Mouse (Mus musculus) MEL (cell line): ENCODE measurements around the gene Slc35e3.

ENCODE experiments used
- CTCF ChIP-seq, 3 experiments: IDR thresholded peaks in 2 of 3; conservative IDR thresholded peaks in 1 of 3; 2 replicates each; pipeline ENCODE4 v1.5.1; 2011 to 2012; ENCODE audit warnings: low read length in 3 of 3, low read depth in 2 of 3, mild to moderate bottlenecking in 2 of 3, improper control_type of control experiment in 1 of 3, inconsistent platforms in 1 of 3, mixed read lengths in 1 of 3, moderate library complexity in 1 of 3; ENCODE audit not compliant: control insufficient read depth in 1 of 3, insufficient read depth in 1 of 3, poor library complexity in 1 of 3, severe bottlenecking in 1 of 3
- EP300 ChIP-seq, 2 experiments: IDR thresholded peaks; 2 replicates each; pipeline ENCODE4 v1.6.1; 2011; ENCODE audit warnings: improper control_type of control experiment in 2 of 2, low read length in 2 of 2, low read depth in 1 of 2, mild to moderate bottlenecking in 1 of 2
- MAFK ChIP-seq: IDR thresholded peaks from 2 replicates; pipeline ENCODE4 v1.6.1; 2011; ENCODE audit warnings: low read depth, mild to moderate bottlenecking, low read length, improper control_type of control experiment, borderline replicate concordance
- MAZ ChIP-seq: IDR thresholded peaks from 2 replicates; pipeline ENCODE4 v1.6.1; 2012; ENCODE audit warnings: low read depth, mild to moderate bottlenecking, inconsistent platforms, low read length, improper control_type of control experiment
- POLR2A ChIP-seq, 2 experiments: IDR thresholded peaks; 2 replicates each; pipeline ENCODE4 v1.6.1; 2011 to 2012; ENCODE audit warnings: low read length in 2 of 2, mild to moderate bottlenecking in 2 of 2, control low read depth in 1 of 2, improper control_type of control experiment in 1 of 2, low read depth in 1 of 2, moderate library complexity in 1 of 2; ENCODE audit not compliant: control insufficient read depth in 1 of 2, insufficient read depth in 1 of 2, poor library complexity in 1 of 2
- RCOR1 ChIP-seq: IDR thresholded peaks from 2 replicates; pipeline ENCODE4 v1.6.1; 2012; ENCODE audit warnings: low read depth, mild to moderate bottlenecking, inconsistent platforms, low read length, improper control_type of control experiment
- UBTF ChIP-seq: IDR thresholded peaks from 2 replicates; pipeline ENCODE4 v1.6.1; 2012; ENCODE audit warnings: low read depth, mild to moderate bottlenecking, inconsistent platforms, low read length, improper control_type of control experiment, moderate library complexity, borderline replicate concordance; ENCODE audit not compliant: insufficient read depth
- USF1 ChIP-seq: IDR thresholded peaks from 2 replicates; pipeline ENCODE4 v1.6.1; 2014; ENCODE audit warnings: low read depth, mild to moderate bottlenecking, inconsistent platforms, low read length, improper control_type of control experiment, moderate library complexity

DNA sequence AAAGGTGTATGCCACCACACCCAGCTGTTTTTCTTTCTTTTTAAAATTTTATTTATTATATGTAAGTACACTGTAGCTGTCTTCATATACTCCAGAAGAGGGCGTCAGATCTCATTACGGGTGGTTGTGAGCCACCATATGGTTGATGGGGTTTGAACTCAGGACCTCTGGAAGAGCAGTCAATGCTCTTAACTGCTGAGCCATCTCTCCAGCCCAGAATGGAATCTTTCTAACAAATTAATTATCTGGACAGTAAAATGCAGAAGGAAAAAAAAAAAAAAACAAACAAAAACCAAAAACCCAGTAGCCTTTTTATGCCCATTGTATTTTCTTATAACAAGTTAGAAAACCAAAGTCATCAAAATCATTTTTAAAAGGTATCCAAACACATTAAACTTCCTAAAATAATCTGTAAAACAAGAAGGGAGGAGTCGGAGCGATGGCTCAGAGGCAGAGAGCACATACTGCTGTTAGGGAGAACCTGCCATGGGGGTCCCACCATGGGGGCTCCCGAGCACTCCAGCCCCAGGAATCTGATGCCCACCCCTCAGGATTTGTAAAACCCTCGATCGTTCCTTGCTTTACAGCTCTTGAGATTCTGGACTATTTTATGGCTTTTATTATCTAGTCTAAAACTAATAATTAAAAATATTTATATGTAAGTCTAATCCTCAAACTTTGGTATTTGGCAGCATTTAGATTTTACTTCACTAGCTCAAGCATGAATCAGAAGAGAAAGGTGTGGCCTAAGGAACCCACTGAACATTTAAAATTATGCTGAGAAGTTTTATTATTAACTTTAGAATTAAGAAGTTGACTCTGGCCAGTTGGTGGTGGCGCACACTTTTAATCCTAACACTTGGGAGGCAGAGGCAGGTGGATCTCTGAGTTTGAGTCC lies 7.8 kb upstream of the Slc35e3 start:
- TF ChIP-seq MAFK (no peak), POLR2A (IDR thresholded peaks at IDR 0.05; ENCODE audit: control insufficient read depth in 1 of 2, insufficient read depth in 1 of 2, low read depth in 1 of 2, low read length in 2 of 2, poor library complexity in 1 of 2) (no peak), EP300 (IDR thresholded peaks at IDR 0.05; ENCODE audit: low read depth in 1 of 2, low read length in 2 of 2) (no peak), CTCF (IDR thresholded peaks at IDR 0.05 in 2 of 3, conservative IDR thresholded peaks at IDR 0.05 in 1 of 3; ENCODE audit: control insufficient read depth in 1 of 3, insufficient read depth in 1 of 3, low read depth in 2 of 3, low read length in 3 of 3, poor library complexity in 1 of 3, severe bottlenecking in 1 of 3) (no peak), UBTF (no peak), USF1 (no peak), MAZ (no peak), RCOR1 (no peak)
